Mouse (Mus musculus) liver, postnatal 0 days (tissue): ENCODE measurements around the gene Slfn14.

ENCODE experiments used
- CTCF ChIP-seq: sonication (generic); IDR thresholded peaks from 2 replicates; pipeline ENCODE4 v1.5.1; 2016; ENCODE audit warnings: antibody characterized with exemption, low read depth
- EP300 ChIP-seq: IDR thresholded peaks from 2 replicates; pipeline ENCODE4 v1.6.1; 2016; ENCODE audit warnings: antibody characterized with exemption, low read depth, mild to moderate bottlenecking

DNA sequence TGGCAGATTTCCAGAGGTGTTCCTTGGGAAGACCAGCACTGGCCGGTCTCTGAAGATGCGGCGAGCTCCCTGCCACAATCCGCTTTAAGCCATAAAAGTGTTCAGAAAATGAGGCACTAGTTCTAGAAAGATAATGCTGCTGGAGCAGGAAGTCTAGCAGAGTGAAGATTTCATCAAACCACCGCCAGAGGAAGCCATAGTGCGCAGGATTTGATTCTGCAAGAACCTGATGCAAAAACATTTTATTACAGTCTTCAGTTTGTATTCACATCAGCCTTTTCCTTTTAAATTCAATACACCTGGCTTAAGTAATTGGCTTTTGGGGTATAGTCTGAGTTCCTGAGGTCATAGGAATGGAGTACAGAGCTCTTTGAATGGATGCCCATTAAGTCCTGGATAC lies 11.3 kb upstream of the Slfn14 start:
- TF ChIP-seq CTCF (peak; percentile 22), EP300 (no peak)
